11 mouse cellular contexts compared by ENCODE assay signal in genomic region chr7:44814423-44814822, GRCm38 (mm10). TPM values are rescaled to one million over a fixed set of nuclear protein-coding genes. Genes with fewer than 3 reads are reported as not detected.
DNase-seq lines count a peak whose midpoint lies in the region; ATAC-seq and TF ChIP-seq lines count a peak whose summit lies in the region.
"Had no signal": no experiment of that assay in that cellular context is flagged by ENCODE, and none has a peak within 500 bp of the region (broad histone marks: within the 10 kb centered on the region; RNA-seq: fewer than 3 reads in every experiment).

No protein-coding gene starts in this region.

- ATAC-seq in kidney, embryonic 15.5 days (replicated peaks; ENCODE audit: low FRiP score) = no peak

- peaks cover 31% of the 10 kb centered on the region for H3K36me3 ChIP-seq in kidney, embryonic 15.5 days
- H3K36me3 ChIP-seq in thymus, adult 2 months (ENCODE audit: control insufficient read depth, insufficient read depth, low read length) = no peaks in the 10 kb centered on the region

- H3K27me3 ChIP-seq in kidney, embryonic 15.5 days = no peaks in the 10 kb centered on the region
- no peaks in the 10 kb centered on the region for H3K27me3 ChIP-seq in thymus, adult 2 months (ENCODE audit: control insufficient read depth, insufficient read depth, low read length)
- H3K27me3 ChIP-seq: hindbrain, embryonic 12.5 days had no signal

- TF ChIP-seq CTCF in thymus, adult 2 months (IDR thresholded peaks at IDR 0.05; ENCODE audit: borderline replicate concordance, control insufficient read depth, extremely low read depth, insufficient read depth, low read length, poor library complexity) = no peak

- no peak overlapping the region for H3K9ac ChIP-seq in kidney, embryonic 15.5 days

- H3K4me1 ChIP-seq in kidney, embryonic 15.5 days = peaks cover 34% of the 10 kb centered on the region
- H3K4me1 ChIP-seq in thymus, adult 2 months (replicated peaks; ENCODE audit: control insufficient read depth, insufficient read depth, low read length) = peaks cover 20% of the 10 kb centered on the region

- no peaks in the 10 kb centered on the region for H3K9me3 ChIP-seq in kidney, embryonic 15.5 days (replicated peaks)
- H3K9me3 ChIP-seq: hindbrain, embryonic 12.5 days had no signal

- peak overlapping the region; percentile 77; the same call in 1 of the 2 replicates for H3K4me2 ChIP-seq in kidney, embryonic 15.5 days

- H3K27ac ChIP-seq in kidney, embryonic 15.5 days = no peak overlapping the region
- H3K27ac ChIP-seq in thymus, adult 2 months (ENCODE audit: control insufficient read depth, insufficient read depth, low read length) = no peak overlapping the region

- DNase-seq in embryo, embryonic 10 days (ENCODE audit: low spot score) = peak; percentile 3
- no peak for DNase-seq in embryo, embryonic 10.5 days (ENCODE audit: low spot score)
- DNase-seq in kidney, adult 9 months = no peak
- peak; percentile 1 for DNase-seq in thymus, adult 2 months
- DNase-seq in thymus, adult 18-20 months = no peak
- no peak for DNase-seq in urinary bladder, postnatal 10 days (ENCODE audit: low spot score)
- DNase-seq in left cerebral cortex, adult 11 months (ENCODE audit: low spot score) = no peak
- DNase-seq: gastrocnemius, postnatal 25 days; thymus, postnatal 25 days had no signal

- TF ChIP-seq POLR2A in thymus, adult 2 months (IDR thresholded peaks at IDR 0.05; ENCODE audit: control insufficient read depth, extremely low read depth, insufficient read depth, low read length, poor library complexity) = no peak

- 87% methylated on average over 4 of the region's 4 CpGs for WGBS in kidney, embryonic 15.5 days
- 91% methylated on average over 4 of the region's 4 CpGs for WGBS in thymus, adult 2 months

- H3K4me3 ChIP-seq in kidney, embryonic 15.5 days (replicated peaks) = 0 out of 2 replicates have a peak overlapping the region, but pooled peaks have one; percentile 86
- no peak overlapping the region for H3K4me3 ChIP-seq in thymus, adult 2 months (ENCODE audit: control insufficient read depth, insufficient read depth, low read length)

RNA-seq across cellular contexts. Expression of gene Nup62, which starts 1.5 kb away (rescaled TPM):
- polyA plus RNA-seq in kidney, embryonic 15.5 days (2015; fragmentation: Nextera tagmentation; extraction: Ambion mirVana) = 93.5 and 100 TPM in 2 replicates
- 189 and 223 TPM in 2 replicates for polyA plus RNA-seq in thymus, adult 2 months (2012; rRNA removed)

RNA-seq across cellular contexts. Expression of gene Il4i1, which starts 1.8 kb away (rescaled TPM):
- 1.1 and 1.7 TPM in 2 replicates for polyA plus RNA-seq in kidney, embryonic 15.5 days (2015; fragmentation: Nextera tagmentation; extraction: Ambion mirVana)
- 71.7 and 74.4 TPM in 2 replicates for polyA plus RNA-seq in thymus, adult 2 months (2012; rRNA removed)

RNA-seq across cellular contexts. Expression of gene Atf5, which starts 2.0 kb away (rescaled TPM):
- polyA plus RNA-seq in kidney, embryonic 15.5 days (2015; fragmentation: Nextera tagmentation; extraction: Ambion mirVana) = 4.2 and 4.3 TPM in 2 replicates
- polyA plus RNA-seq in thymus, adult 2 months (2012; rRNA removed) = 76.5 and 102 TPM in 2 replicates

RNA-seq across cellular contexts. Expression of gene Akt1s1, which starts 34.4 kb away (rescaled TPM):
- 108 and 118 TPM in 2 replicates for polyA plus RNA-seq in kidney, embryonic 15.5 days (2015; fragmentation: Nextera tagmentation; extraction: Ambion mirVana)
- polyA plus RNA-seq in thymus, adult 2 months (2012; rRNA removed) = 91.4 and 120 TPM in 2 replicates

RNA-seq across cellular contexts. Expression of gene Tbc1d17, which starts 34.5 kb away (rescaled TPM):
- 76.8 and 81.0 TPM in 2 replicates for polyA plus RNA-seq in kidney, embryonic 15.5 days (2015; fragmentation: Nextera tagmentation; extraction: Ambion mirVana)
- 138 and 151 TPM in 2 replicates for polyA plus RNA-seq in thymus, adult 2 months (2012; rRNA removed)

Comparison
In these comparisons a context has a peak if more than half of its experiments do, and no peak if none do; other contexts are left out.
1. DNase-seq: peak in embryo, embryonic 10 days (single experiment) and thymus, adult 2 months (single experiment); none in embryo, embryonic 10.5 days (single experiment), kidney, adult 9 months (single experiment), thymus, adult 18-20 months (0 of 2), urinary bladder, postnatal 10 days (single experiment) and left cerebral cortex, adult 11 months (single experiment).
2. RNA of gene Il4i1, which starts 1.8 kb away (polyA plus RNA-seq): 71.7 to 74.4 TPM in thymus, adult 2 months; 1.1 to 1.7 TPM in kidney, embryonic 15.5 days; every median in the first group is over 10 times any median in the second.
3. RNA of gene Atf5, which starts 2.0 kb away (polyA plus RNA-seq): 76.5 to 102 TPM in thymus, adult 2 months; 4.2 to 4.3 TPM in kidney, embryonic 15.5 days; every median in the first group is over 10 times any median in the second.